Mouse (Mus musculus) midbrain, postnatal 0 days (tissue): ENCODE data around the gene Stxbp4. TPM values are rescaled to one million over a fixed set of nuclear protein-coding genes. Genes with fewer than 3 reads are reported as not detected.

Experiments
- ATAC-seq: fragments of 200-750 bp; cut with Nextera tagmentation; 2 replicates; pipeline ENCODE4 v1.8.0; 2017; ENCODE audit warnings: moderate number of reproducible peaks, mild to moderate bottlenecking, moderate TSS enrichment, moderate library complexity; ENCODE audit not compliant: low FRiP score
- DNase-seq: peaks from one replicate; pipeline ENCODE4 v3.0.0-alpha.2; 2015; ENCODE audit warnings: low spot score
- H3K27ac ChIP-seq: fragments of 300-500 bp; sonication (generic); 2 replicates; pipeline ENCODE4 v1.5.1; 2014; ENCODE audit warnings: low read depth, mild to moderate bottlenecking, low read length, mixed read lengths
- H3K27me3 ChIP-seq: fragments of 300-500 bp; sonication (generic); 2 replicates; pipeline ENCODE4 v1.6.1; 2014; ENCODE audit warnings: low read length, control low read depth, mixed read lengths; ENCODE audit not compliant: insufficient read depth
- H3K36me3 ChIP-seq: fragments of 300-500 bp; sonication (generic); 2 replicates; pipeline ENCODE4 v1.6.1; 2014; ENCODE audit warnings: low read length, control low read depth, mixed read lengths; ENCODE audit not compliant: insufficient read depth
- H3K4me1 ChIP-seq: fragments of 300-500 bp; sonication (generic); 2 replicates; pipeline ENCODE4 v1.6.1; 2014; ENCODE audit warnings: mild to moderate bottlenecking, control low read depth, antibody characterized with exemption, low read length, mixed read lengths; ENCODE audit not compliant: insufficient read depth
- H3K4me2 ChIP-seq: fragments of 300-500 bp; sonication (generic); 2 replicates; pipeline ENCODE4 v1.6.1; 2014; ENCODE audit warnings: low read depth, mild to moderate bottlenecking, low read length, mixed read lengths; ENCODE audit not compliant: poor library complexity, severe bottlenecking
- H3K4me3 ChIP-seq: fragments of 300-500 bp; sonication (generic); 2 replicates; pipeline ENCODE4 v1.5.1; 2014; ENCODE audit warnings: low read depth, mild to moderate bottlenecking, low read length, moderate library complexity
- H3K9ac ChIP-seq: fragments of 300-500 bp; sonication (generic); replicated peaks from 2 replicates; pipeline ENCODE4 v1.6.1; 2014; ENCODE audit warnings: mild to moderate bottlenecking, low read length, moderate library complexity, mixed read lengths; ENCODE audit not compliant: poor library complexity, severe bottlenecking
- H3K9me3 ChIP-seq: fragments of 300-500 bp; sonication (generic); 2 replicates; pipeline ENCODE4 v1.6.1; 2016; ENCODE audit warnings: low read length, control low read depth
- CTCF ChIP-seq: IDR thresholded peaks from 2 replicates; pipeline ENCODE4 v1.5.1; 2016; ENCODE audit warnings: antibody characterized with exemption, mild to moderate bottlenecking
- WGBS: fragments of 180-500 bp; shearing (Covaris S2); extraction: QIAGEN DNeasy Blood & Tissue Kit; methylation state at CpG from one replicate; pipeline ENCODE4 v1.1.7; 2014; 5-methylcytosine and 5-hydroxymethylcytosine counted together
- polyA plus RNA-seq: library from polyadenylated mRNA; unstranded; fragments of >200 nt; fragmentation: Nextera tagmentation; extraction: Ambion mirVana; gene quantifications from 2 replicates; pipeline ENCODE4 v1.2.1, GENCODE M21; 2015
- total RNA-seq: library from RNA; depleted of rRNA; stranded (reverse); fragments of >200 nt; gene quantifications from 2 replicates; pipeline ENCODE4 v1.2.3, GENCODE M21; 2014

Gene Stxbp4
- total and polyA plus RNA-seq, 2 experiments from 2014 or later: 9.2 to 11.2 TPM

DNA sequence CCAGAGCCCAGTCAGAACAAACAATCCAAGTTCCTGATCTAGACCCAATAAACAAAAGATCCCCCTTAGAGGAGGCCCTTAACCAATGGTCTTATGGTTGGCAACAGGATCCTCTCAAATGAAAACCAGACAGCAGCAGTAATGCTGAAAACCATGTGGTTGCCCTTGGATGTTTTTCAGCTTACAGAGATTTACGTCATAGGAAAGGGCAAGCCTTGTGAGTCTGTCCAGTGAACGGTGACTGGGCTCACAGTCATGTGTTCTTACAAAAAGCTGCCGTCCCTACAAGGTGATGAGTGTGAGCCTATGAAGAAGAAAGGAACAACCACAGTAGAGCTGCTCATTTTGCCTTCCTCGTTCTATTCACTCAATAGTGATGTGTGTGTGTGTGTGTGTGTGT is 22.8 kb upstream of the Stxbp4 start:
- Histone ChIP-seq H3K4me3 (no peak overlapping the region), H3K36me3 (peaks cover 8% of the 10 kb centered on the region), H3K27me3 (no peaks in the 10 kb centered on the region), H3K4me2 (no peak overlapping the region), H3K4me1 (0 out of 2 replicates have a peak, but pooled peaks cover 2% of the 10 kb centered on the region), H3K27ac (no peak overlapping the region), H3K9ac (no peak overlapping the region), H3K9me3 (no peaks in the 10 kb centered on the region)
- WGBS: 82% methylated on average over 4 of the region's 4 CpGs
- ATAC-seq (no peak), DNase-seq (no peak)
- no peak for TF ChIP-seq CTCF

DNA sequence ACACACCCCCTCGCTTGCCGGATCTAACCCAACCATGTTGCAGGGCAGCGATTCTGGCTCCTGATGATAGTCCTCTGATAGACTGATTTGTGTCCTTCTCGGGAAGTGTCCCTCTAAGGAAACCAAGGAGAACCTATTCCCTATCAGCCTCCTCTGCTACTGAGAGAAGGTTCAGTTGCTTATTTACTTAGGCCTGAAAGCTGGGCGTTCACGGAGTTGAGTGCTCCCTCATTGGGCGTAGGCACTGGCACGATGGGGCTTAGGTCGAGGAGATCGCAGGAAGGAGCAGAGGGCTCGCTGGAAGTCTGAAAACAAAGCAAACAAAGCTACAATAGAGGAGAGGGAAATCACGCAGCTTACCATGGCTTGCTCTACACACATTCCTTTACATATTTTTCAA is 19.6 kb upstream of the Stxbp4 start:
- Histone ChIP-seq H3K27me3 (no peaks in the 10 kb centered on the region), H3K27ac (no peak overlapping the region), H3K36me3 (peaks cover 13% of the 10 kb centered on the region), H3K9ac (no peak overlapping the region), H3K4me1 (no peaks in the 10 kb centered on the region), H3K4me2 (no peak overlapping the region), H3K4me3 (no peak overlapping the region), H3K9me3 (no peaks in the 10 kb centered on the region)
- DNase-seq (no peak), ATAC-seq (no peak)
- 90% methylated on average over 12 of the region's 12 CpGs for WGBS
- no peak for TF ChIP-seq CTCF

DNA sequence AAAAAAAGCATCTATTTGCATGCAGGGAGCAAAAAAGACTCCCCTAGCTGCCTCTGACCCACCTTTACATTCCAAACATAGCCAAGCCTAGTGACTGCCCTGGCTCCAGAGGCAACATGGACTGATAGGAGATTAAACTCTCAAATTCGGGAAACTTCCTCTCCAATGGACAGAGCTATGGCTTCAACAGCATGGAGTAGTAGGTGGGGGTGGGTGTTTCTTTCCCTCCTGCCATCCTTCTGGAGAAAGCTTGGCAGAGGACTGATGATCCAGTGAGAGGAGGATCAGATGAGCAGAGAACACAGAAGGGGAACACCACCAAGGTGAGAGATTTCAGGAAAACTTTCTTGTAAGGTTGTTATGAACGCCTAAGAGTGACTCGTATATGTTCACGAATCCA is 14.7 kb upstream of the Stxbp4 start:
- Histone ChIP-seq H3K9ac (no peak overlapping the region), H3K4me1 (no peaks in the 10 kb centered on the region), H3K9me3 (no peaks in the 10 kb centered on the region), H3K27ac (no peak overlapping the region), H3K36me3 (peaks cover 28% of the 10 kb centered on the region), H3K4me3 (no peak overlapping the region), H3K4me2 (no peak overlapping the region), H3K27me3 (no peaks in the 10 kb centered on the region)
- no peak for TF ChIP-seq CTCF
- DNase-seq (no peak), ATAC-seq (no peak)
- 90% methylated on average over 4 of the region's 4 CpGs for WGBS

DNA sequence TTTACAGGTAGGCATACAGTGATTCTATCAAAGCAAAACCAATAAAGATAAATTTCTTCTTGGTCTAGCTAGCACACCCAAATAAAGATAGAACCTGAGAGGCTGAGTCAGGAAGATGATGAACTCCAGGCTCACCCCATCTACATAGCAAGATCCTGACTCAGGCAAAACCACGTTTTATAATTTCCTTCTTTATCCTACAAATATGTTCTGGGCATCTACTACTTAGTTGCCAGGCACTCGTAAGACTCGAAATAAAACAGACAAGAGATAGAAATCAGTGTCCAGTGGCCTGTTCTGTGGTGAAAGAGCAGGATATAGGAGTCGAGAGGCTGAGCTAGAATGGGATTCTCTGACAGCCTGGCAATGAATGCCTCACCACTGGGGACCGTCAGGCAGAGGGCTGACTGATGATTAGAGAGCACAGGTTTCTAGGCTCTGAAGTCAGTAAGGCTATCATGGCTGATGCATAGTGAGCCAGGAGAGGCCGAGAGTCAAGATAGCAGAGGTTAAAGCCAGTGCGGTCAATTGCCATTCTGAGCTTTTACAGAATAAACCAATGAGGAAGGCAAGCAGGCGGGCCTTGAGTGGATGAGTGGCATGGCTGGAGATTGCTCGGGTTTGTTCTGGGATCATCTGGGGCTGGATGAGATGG is 12.5 kb upstream of the Stxbp4 start:
- H3K27me3 ChIP-seq: no peaks in the 10 kb centered on the region
- no peaks in the 10 kb centered on the region for H3K4me1 ChIP-seq
- no peak overlapping the region for H3K9ac ChIP-seq
- H3K4me2 ChIP-seq: no peak overlapping the region
- no peak overlapping the region for H3K4me3 ChIP-seq
- no peaks in the 10 kb centered on the region for H3K9me3 ChIP-seq
- no peak overlapping the region for H3K27ac ChIP-seq
- 82% methylated on average over 9 of the region's 9 CpGs for WGBS
- no peak for DNase-seq
- H3K36me3 ChIP-seq: peaks cover 26% of the 10 kb centered on the region
- no peak for TF ChIP-seq CTCF
- no peak for ATAC-seq

DNA sequence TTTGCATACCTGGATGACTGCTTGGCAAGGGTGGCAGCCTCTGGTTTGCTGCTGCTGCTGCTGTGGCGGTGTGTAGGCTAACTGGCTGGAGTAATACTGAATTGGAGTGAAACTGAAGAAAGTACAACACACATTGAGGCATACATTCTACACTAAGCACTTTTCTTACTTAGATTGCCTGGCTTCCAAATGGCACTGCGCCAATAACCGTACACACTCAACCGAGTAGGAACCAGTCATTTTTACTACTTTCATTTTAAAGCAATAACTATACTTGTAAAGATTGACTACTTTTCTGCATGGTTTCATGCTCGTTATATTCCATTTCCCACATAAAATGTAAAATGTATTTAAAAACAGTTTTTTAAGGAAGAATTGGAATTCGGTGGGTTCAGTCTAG is 11.9 kb upstream of the Stxbp4 start:
- Histone ChIP-seq H3K36me3 (peaks cover 28% of the 10 kb centered on the region), H3K27me3 (no peaks in the 10 kb centered on the region), H3K9me3 (no peaks in the 10 kb centered on the region), H3K27ac (no peak overlapping the region), H3K4me3 (no peak overlapping the region), H3K9ac (no peak overlapping the region), H3K4me1 (no peaks in the 10 kb centered on the region), H3K4me2 (no peak overlapping the region)
- TF ChIP-seq CTCF: no peak
- ATAC-seq (no peak), DNase-seq (no peak)
- WGBS: 91% methylated on average over 6 of the region's 6 CpGs

DNA sequence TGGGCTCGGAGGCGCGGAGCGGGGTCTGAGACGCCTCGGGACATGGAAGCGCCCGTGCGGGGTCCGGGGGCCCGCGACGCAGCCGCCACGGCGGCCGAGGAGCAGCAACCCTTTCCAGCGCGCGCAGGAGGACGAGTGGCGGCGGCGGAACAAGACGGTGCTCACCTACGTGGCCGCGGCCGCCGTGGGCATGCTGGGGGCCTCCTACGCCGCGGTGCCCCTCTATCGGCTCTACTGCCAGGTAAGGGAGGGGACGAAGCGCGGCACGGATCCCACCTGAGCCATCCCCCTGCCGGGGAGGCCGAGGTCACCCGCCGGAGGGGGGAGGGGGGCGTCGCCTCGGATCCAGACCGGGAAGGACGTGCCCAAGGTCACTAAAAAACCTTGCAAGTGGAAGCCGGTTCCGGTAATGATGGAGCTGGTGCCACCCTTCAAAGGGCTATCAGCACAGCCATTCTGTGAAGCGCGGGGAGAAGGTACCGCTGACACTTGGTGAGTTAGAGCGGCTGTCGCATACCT is 487 bp upstream of the Stxbp4 start:
- H3K9me3 ChIP-seq: no peaks in the 10 kb centered on the region
- H3K27me3 ChIP-seq: no peaks in the 10 kb centered on the region
- DNase-seq (peak; percentile 28), ATAC-seq (no peak; the same call in 1 of the 2 replicates)
- H3K4me1 ChIP-seq: 0 out of 2 replicates have a peak, but pooled peaks cover 3% of the 10 kb centered on the region
- H3K36me3 ChIP-seq: no peaks in the 10 kb centered on the region
- no peak for TF ChIP-seq CTCF
- H3K9ac ChIP-seq: peak overlapping the region; percentile 100
- 2% methylated on average over 42 of the region's 54 CpGs for WGBS
- peak overlapping the region; percentile 97 for H3K4me3 ChIP-seq
- peak overlapping the region; percentile 62 for H3K4me2 ChIP-seq
- peak overlapping the region; percentile 98 for H3K27ac ChIP-seq
